Mouse (Mus musculus) limb, embryonic 11.5 days (tissue): ENCODE data around the gene Fyn. TPM values are rescaled to one million over a fixed set of nuclear protein-coding genes. Genes with fewer than 3 reads are reported as not detected.

Source experiments
- ATAC-seq: fragments of 200-750 bp; cut with Nextera tagmentation; 2 replicates; pipeline ENCODE4 v1.8.0; 2017; ENCODE audit warnings: low read depth; ENCODE audit not compliant: insufficient number of reproducible peaks, low FRiP score, low TSS enrichment
- DNase-seq: peaks from one replicate; pipeline ENCODE4 v3.0.0-alpha.2; 2015; ENCODE audit warnings: low spot score
- H3K27ac ChIP-seq: fragments of 300-500 bp; sonication (generic); replicated peaks from 2 replicates; pipeline ENCODE4 v1.5.1; 2014; ENCODE audit warnings: low read depth, mild to moderate bottlenecking, low read length
- H3K27me3 ChIP-seq: fragments of 300-500 bp; sonication (generic); 2 replicates; pipeline ENCODE4 v1.6.1; 2014; ENCODE audit warnings: mild to moderate bottlenecking, low read length, mixed read lengths; ENCODE audit not compliant: control insufficient read depth, insufficient read depth
- H3K36me3 ChIP-seq: fragments of 300-500 bp; sonication (generic); 2 replicates; pipeline ENCODE4 v1.6.1; 2014; ENCODE audit warnings: mild to moderate bottlenecking, low read length, moderate library complexity, mixed read lengths; ENCODE audit not compliant: control insufficient read depth, insufficient read depth
- H3K4me1 ChIP-seq: fragments of 300-500 bp; sonication (generic); 2 replicates; pipeline ENCODE4 v1.6.1; 2014; ENCODE audit warnings: low read length, mixed read lengths; ENCODE audit not compliant: control insufficient read depth, insufficient read depth
- H3K4me2 ChIP-seq: fragments of 300-500 bp; sonication (generic); 2 replicates; pipeline ENCODE4 v1.6.1; 2014; ENCODE audit warnings: low read depth, mild to moderate bottlenecking, moderate library complexity; ENCODE audit not compliant: severe bottlenecking
- H3K4me3 ChIP-seq: fragments of 300-500 bp; sonication (generic); 2 replicates; pipeline ENCODE4 v1.5.1; 2014; ENCODE audit warnings: low read depth, low read length
- H3K9ac ChIP-seq: fragments of 300-500 bp; sonication (generic); 2 replicates; pipeline ENCODE4 v1.6.1; 2014; ENCODE audit warnings: mild to moderate bottlenecking, low read length
- H3K9me3 ChIP-seq: fragments of 300-500 bp; sonication (generic); 2 replicates; pipeline ENCODE4 v1.6.1; 2016; ENCODE audit warnings: low read length; ENCODE audit not compliant: control insufficient read depth
- WGBS: fragments of 180-500 bp; shearing (Covaris S2); extraction: QIAGEN DNeasy Blood & Tissue Kit; methylation state at CpG from one replicate; pipeline ENCODE4 v1.1.7; 2014; 5-methylcytosine and 5-hydroxymethylcytosine counted together
- polyA plus RNA-seq: library from polyadenylated mRNA; unstranded; fragments of >200 nt; fragmentation: Nextera tagmentation; extraction: Ambion mirVana; gene quantifications from 2 replicates; pipeline ENCODE4 v1.2.1, GENCODE M21; 2014

Gene Fyn
- polyA plus RNA-seq, 1 experiment from 2014 or later = 20.6 TPM

DNA sequence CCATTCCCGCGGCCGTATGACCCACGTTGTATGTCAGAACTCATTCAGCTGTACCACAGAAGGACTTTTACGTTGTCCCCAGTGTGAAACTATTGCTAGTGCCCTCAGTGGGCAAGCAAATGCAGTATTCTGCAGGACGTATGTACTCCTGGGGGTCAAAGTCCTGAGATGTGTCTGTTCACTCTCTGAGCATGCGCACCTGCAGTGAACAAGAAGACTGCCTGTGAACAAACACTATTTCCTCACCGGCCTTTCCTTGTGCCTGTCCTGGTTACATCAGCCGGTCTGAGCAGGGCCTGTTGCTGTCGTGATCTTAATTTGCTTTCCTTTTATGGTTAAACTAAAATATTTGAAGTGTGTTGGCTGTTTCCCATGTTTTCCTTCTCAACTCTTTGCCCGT lies 77.2 kb downstream of the Fyn start:
- Histone ChIP-seq H3K4me2 (no peak overlapping the region), H3K4me3 (no peak overlapping the region), H3K4me1 (peaks cover 9% of the 10 kb centered on the region), H3K9me3 (no peaks in the 10 kb centered on the region), H3K36me3 (no peaks in the 10 kb centered on the region), H3K27ac (no peak overlapping the region), H3K27me3 (no peaks in the 10 kb centered on the region), H3K9ac (no peak overlapping the region)
- ATAC-seq (no peak), DNase-seq (no peak)
- 90% methylated on average over 11 of the region's 11 CpGs for WGBS

DNA sequence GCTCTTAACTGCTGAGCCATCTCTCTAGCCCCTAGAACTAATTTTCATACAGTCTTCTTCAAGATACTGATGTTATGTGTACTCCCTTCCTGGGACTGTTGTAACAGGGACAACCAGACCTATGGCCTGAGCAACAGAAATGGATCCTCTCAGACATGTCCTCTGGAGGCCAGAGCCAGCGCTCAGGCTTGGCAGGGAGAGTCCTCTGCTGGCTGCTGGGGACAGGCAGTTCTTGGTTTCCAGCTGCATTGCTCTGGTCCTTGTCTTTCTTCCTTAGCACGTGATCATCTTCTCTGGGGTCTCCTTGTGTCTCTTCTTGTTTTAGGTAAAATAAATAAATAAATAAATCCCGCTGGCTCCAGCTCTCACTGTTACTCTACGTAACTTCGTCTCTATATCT lies 78.1 kb downstream of the Fyn start:
- no peak overlapping the region for H3K9ac ChIP-seq
- no peaks in the 10 kb centered on the region for H3K27me3 ChIP-seq
- H3K36me3 ChIP-seq = no peaks in the 10 kb centered on the region
- peaks cover 11% of the 10 kb centered on the region for H3K4me1 ChIP-seq
- H3K9me3 ChIP-seq = no peaks in the 10 kb centered on the region
- no peak overlapping the region for H3K4me2 ChIP-seq
- WGBS = 92% methylated on average over 5 of the region's 5 CpGs
- ATAC-seq = no peak
- no peak overlapping the region for H3K27ac ChIP-seq
- no peak overlapping the region for H3K4me3 ChIP-seq
- DNase-seq = no peak

DNA sequence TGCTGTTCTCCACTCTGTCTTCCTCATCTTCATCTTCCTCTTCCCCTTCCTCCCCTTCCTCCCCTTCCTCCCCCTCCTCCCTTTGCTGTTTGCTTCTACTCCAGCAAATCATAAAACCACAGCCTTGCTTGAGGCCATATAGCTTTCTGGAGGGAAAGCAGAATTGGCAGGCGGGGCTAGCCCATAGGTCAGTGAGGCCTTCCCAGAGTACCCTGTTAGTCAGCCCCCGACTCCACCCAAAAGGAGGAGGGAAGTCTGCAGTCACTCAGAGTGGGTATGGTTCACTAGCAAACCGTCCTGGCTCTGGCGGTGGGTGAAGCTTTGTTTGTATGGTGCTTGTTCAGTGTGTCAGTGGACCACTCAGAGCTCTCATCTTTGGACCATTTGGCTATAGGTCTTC lies 80.5 kb downstream of the Fyn start:
- Histone ChIP-seq H3K4me3 (no peak overlapping the region), H3K27me3 (no peaks in the 10 kb centered on the region), H3K9ac (no peak overlapping the region), H3K9me3 (no peaks in the 10 kb centered on the region), H3K4me2 (no peak overlapping the region), H3K27ac (no peak overlapping the region), H3K4me1 (peaks cover 11% of the 10 kb centered on the region), H3K36me3 (no peaks in the 10 kb centered on the region)
- WGBS = 71% methylated on average over 4 of the region's 4 CpGs
- no peak for ATAC-seq
- no peak for DNase-seq

DNA sequence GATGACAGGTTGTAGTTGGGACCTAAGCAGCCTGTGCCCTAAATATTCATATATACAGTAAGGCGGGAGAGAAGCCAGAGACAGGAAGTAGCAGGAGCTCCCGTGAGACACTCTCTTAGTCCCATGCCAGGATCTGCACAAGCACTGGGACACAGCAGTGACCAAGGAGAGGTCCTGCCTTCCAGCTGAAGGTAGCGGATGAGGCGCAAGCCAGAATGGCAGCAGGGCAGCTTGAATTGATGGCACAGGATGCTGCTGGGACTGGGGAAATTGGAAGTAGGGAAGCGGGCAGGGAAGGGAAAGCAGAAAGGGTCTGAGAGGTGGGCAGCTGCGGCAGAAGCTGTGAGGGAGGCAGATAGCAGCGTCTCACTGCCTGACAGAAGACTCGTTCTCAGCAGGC lies 81.7 kb downstream of the Fyn start:
- no peak for ATAC-seq

DNA sequence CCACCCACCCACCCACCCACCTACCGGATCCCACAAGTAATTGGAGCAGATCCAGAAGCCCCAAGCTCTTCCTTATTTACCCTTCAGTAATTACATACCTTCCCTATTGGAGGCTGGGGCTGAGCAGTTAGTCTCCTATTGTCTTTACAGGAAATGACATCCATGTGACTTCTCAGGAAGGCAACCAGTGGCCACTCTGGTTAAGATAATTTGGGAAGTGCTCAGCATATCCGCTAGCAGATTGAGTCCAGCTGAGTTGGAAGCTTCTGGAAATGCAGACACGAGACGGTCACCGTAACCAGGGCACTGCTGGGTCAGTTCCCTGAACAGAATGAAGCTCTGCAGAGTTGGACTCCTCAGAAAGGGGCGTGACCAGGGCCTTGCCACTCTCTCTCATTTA lies 82.4 kb downstream of the Fyn start:
- Histone ChIP-seq H3K4me1 (peaks cover 11% of the 10 kb centered on the region), H3K4me3 (no peak overlapping the region)
- ATAC-seq = no peak

More for the DNA sequence above, 81.7 kb downstream of the Fyn start:
- Histone ChIP-seq H3K27ac (no peak overlapping the region), H3K4me2 (no peak overlapping the region), H3K27me3 (no peaks in the 10 kb centered on the region), H3K36me3 (no peaks in the 10 kb centered on the region), H3K4me3 (no peak overlapping the region), H3K4me1 (peaks cover 11% of the 10 kb centered on the region), H3K9ac (no peak overlapping the region), H3K9me3 (no peaks in the 10 kb centered on the region)
- no peak for DNase-seq
- 68% methylated on average over 8 of the region's 8 CpGs for WGBS

DNA sequence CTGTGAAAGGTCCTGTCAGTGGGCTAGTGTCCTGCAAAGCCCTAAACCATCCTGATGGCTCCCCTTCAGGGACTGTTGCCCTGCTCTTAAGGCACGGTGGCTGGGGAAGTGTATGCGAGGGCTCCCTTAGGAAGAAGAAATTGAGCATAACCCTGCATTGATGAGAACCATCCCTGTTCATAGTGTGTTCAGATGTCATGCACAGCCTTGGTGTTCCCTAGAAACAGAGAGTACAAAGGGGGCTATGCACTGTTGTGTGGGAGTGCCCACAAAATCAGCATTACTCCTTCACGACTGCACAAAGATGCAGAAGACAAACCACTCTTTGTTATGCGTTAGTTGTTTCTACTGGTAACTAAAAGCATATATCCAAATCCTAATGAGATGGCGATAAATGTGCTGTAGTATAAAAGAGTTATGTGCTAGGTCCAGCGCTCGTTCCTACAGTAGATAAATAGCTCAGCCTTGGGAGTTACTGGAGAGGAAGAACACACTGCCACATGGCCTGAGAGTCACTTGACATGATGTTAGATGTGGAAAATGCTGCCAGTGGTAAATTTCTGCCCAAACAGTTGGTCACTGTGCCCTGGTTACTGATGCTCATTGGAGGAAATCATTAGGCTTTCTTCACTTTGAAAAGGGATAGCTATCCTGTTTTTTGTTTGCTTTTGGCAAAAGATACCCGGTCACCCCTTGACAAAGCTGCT lies 83.4 kb downstream of the Fyn start:
- peaks cover 11% of the 10 kb centered on the region for H3K4me1 ChIP-seq
- no peak overlapping the region for H3K4me3 ChIP-seq
- no peaks in the 10 kb centered on the region for H3K9me3 ChIP-seq
- no peaks in the 10 kb centered on the region for H3K36me3 ChIP-seq
- DNase-seq (no peak), ATAC-seq (no peak)
- WGBS = 86% methylated on average over 8 of the region's 8 CpGs
- H3K4me2 ChIP-seq = no peak overlapping the region
- no peak overlapping the region for H3K9ac ChIP-seq
- H3K27ac ChIP-seq = no peak overlapping the region
- H3K27me3 ChIP-seq = no peaks in the 10 kb centered on the region

More for the DNA sequence above, 82.4 kb downstream of the Fyn start:
- Histone ChIP-seq H3K9me3 (no peaks in the 10 kb centered on the region), H3K27ac (no peak overlapping the region), H3K4me2 (no peak overlapping the region), H3K36me3 (no peaks in the 10 kb centered on the region), H3K27me3 (no peaks in the 10 kb centered on the region), H3K9ac (no peak overlapping the region)
- WGBS = 56% methylated on average over 6 of the region's 6 CpGs
- DNase-seq = no peak

DNA sequence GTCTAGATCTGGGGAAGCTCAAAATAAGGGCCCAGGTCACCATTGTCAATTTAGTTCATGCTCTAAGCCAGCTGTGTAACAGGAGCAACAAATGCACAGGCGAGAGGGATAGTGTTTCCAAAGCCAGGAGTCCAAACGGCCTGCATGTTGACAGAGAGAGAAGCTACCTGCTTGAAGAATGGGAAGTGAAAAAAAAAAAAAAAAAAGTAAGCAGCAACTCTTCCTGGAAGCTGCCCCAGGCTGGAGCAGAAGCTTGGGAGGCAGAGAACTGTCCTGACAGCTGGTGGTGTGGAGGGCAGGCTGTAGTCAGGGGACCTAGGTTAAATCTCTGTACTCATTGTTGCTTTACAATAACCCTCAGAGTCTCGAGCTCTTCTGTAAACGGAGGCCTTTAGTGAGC lies 86.7 kb downstream of the Fyn start:
- H3K9ac ChIP-seq = no peak overlapping the region
- WGBS = 71% methylated on average over 4 of the region's 4 CpGs
- ATAC-seq (no peak), DNase-seq (no peak)
- H3K9me3 ChIP-seq = no peaks in the 10 kb centered on the region
- H3K27ac ChIP-seq = no peak overlapping the region
- no peak overlapping the region for H3K4me3 ChIP-seq
- H3K4me1 ChIP-seq = peaks cover 4% of the 10 kb centered on the region
- no peaks in the 10 kb centered on the region for H3K27me3 ChIP-seq
- H3K36me3 ChIP-seq = no peaks in the 10 kb centered on the region
- H3K4me2 ChIP-seq = no peak overlapping the region

DNA sequence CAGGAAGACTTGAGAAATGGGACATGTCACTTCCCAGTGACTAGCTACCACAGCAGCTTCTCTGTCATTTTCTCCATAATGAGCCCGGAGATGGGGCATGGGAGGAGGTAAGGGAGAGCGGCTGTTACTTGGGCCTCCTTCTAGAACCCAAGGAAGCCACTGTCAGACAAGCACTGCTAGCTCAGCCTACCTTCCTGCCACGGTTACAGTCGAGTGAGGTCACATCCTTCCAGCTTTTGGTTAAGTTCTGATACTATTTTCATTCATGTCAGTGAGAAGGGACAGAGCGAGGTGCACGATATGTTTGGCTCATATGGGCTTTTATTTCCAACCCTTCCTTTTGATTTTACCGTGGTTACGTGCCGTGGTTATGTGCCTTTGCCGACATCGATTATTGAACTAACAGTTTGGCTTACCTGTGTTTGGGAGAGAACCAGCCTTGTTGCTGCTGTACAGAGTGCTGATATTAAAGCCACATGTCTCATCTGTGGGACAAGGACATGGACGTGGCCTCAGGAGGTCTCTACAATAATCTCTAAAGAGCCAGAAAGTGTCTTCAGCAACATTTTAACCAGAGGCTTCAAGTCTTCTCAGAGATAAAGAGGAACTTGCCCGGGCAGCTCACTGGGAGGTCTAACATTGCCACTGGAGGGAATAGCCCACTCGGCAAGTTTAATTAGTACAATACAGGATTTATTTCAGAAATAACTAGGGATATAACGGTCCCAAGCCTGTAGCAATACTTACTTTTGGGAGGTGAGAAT lies 87.4 kb downstream of the Fyn start:
- DNase-seq = no peak
- H3K9ac ChIP-seq = no peak overlapping the region
- H3K27me3 ChIP-seq = no peaks in the 10 kb centered on the region
- no peaks in the 10 kb centered on the region for H3K9me3 ChIP-seq
- no peak overlapping the region for H3K4me2 ChIP-seq
- no peak overlapping the region for H3K4me3 ChIP-seq
- no peak for ATAC-seq
- H3K4me1 ChIP-seq = peaks cover 2% of the 10 kb centered on the region; the same call in 1 of the 2 replicates
- no peak overlapping the region for H3K27ac ChIP-seq
- WGBS = 85% methylated on average over 15 of the region's 15 CpGs
- no peaks in the 10 kb centered on the region for H3K36me3 ChIP-seq
